ENCODE assay signal across 29 mouse cellular contexts in genomic region chr2:93112320-93112719, GRCm38 (mm10).
DNase-seq lines count a peak whose midpoint lies in the region; ATAC-seq and TF ChIP-seq lines count a peak whose summit lies in the region.
"Had no signal": no experiment of that assay in that cellular context is flagged by ENCODE, and none has a peak within 500 bp of the region (broad histone marks: within the 10 kb centered on the region; RNA-seq: fewer than 3 reads in every experiment).

No protein-coding gene starts in this region.

- H3K9me3 ChIP-seq in forebrain, embryonic 10.5 days = no peaks in the 10 kb centered on the region
- H3K9me3 ChIP-seq in forebrain, embryonic 13.5 days (replicated peaks) = no peaks in the 10 kb centered on the region
- no peaks in the 10 kb centered on the region for H3K9me3 ChIP-seq in liver, embryonic 11.5 days (ENCODE audit: control insufficient read depth, low read length)
- H3K9me3 ChIP-seq in intestine, postnatal 0 days (ENCODE audit: control insufficient read depth) = no peaks in the 10 kb centered on the region
- H3K9me3 ChIP-seq in stomach, embryonic 16.5 days (replicated peaks; ENCODE audit: control insufficient read depth, low read length) = no peaks in the 10 kb centered on the region
- H3K9me3 ChIP-seq: forebrain, embryonic 15.5 days; heart, embryonic 15.5 days; hindbrain, embryonic 15.5 days; megakaryocyte, embryonic 14.5 days; midbrain, embryonic 15.5 days; neural tube, embryonic 15.5 days had no signal

- peaks cover 6% of the 10 kb centered on the region; the same call in 1 of the 2 replicates for H3K27me3 ChIP-seq in forebrain, embryonic 10.5 days (ENCODE audit: poor library complexity, severe bottlenecking)
- H3K27me3 ChIP-seq in forebrain, embryonic 13.5 days = no peaks in the 10 kb centered on the region
- H3K27me3 ChIP-seq in liver, embryonic 11.5 days (replicated peaks; ENCODE audit: control insufficient read depth, insufficient read depth, low read length) = no peaks in the 10 kb centered on the region; the same call in none of the 2 replicates
- H3K27me3 ChIP-seq in intestine, postnatal 0 days (replicated peaks; ENCODE audit: control insufficient read depth, insufficient read depth, low read length) = no peaks in the 10 kb centered on the region
- no peaks in the 10 kb centered on the region; the same call in 1 of the 2 replicates for H3K27me3 ChIP-seq in stomach, embryonic 16.5 days (ENCODE audit: control insufficient read depth, insufficient read depth, low read length)
- H3K27me3 ChIP-seq: forebrain, embryonic 15.5 days; hindbrain, embryonic 15.5 days; midbrain, embryonic 15.5 days had no signal

- peaks cover 18% of the 10 kb centered on the region for H3K4me1 ChIP-seq in forebrain, embryonic 10.5 days
- H3K4me1 ChIP-seq in forebrain, embryonic 13.5 days = no peaks in the 10 kb centered on the region
- peaks cover 9% of the 10 kb centered on the region for H3K4me1 ChIP-seq in liver, embryonic 11.5 days (replicated peaks; ENCODE audit: control insufficient read depth, insufficient read depth, low read length)
- H3K4me1 ChIP-seq in intestine, postnatal 0 days (replicated peaks; ENCODE audit: control insufficient read depth, insufficient read depth, low read length) = no peaks in the 10 kb centered on the region
- no peaks in the 10 kb centered on the region for H3K4me1 ChIP-seq in stomach, embryonic 16.5 days (ENCODE audit: control insufficient read depth, insufficient read depth, low read length)
- H3K4me1 ChIP-seq: forebrain, embryonic 15.5 days; heart, embryonic 15.5 days; hindbrain, embryonic 15.5 days; megakaryocyte, embryonic 14.5 days; midbrain, embryonic 15.5 days; neural tube, embryonic 15.5 days had no signal

- no peak for ATAC-seq in forebrain, embryonic 13.5 days
- no peak for ATAC-seq in liver, embryonic 11.5 days (replicated peaks; ENCODE audit: low FRiP score)
- peak; percentile 87 for ATAC-seq in intestine, postnatal 0 days
- peak; percentile 46 for ATAC-seq in stomach, embryonic 16.5 days (ENCODE audit: insufficient read depth, low FRiP score)
- ATAC-seq: activated CD4-positive, CD25-positive, alpha-beta regulatory T cell, adult 4 months; forebrain, embryonic 15.5 days; inflammation-experienced regulatory T-cells, adult 6 months; midbrain, embryonic 15.5 days had no signal

- H3K4me2 ChIP-seq in forebrain, embryonic 13.5 days = no peak overlapping the region
- H3K4me2 ChIP-seq in liver, embryonic 11.5 days = 0 out of 2 replicates have a peak overlapping the region, but pooled peaks have one; percentile 10
- H3K4me2 ChIP-seq in intestine, postnatal 0 days (replicated peaks; ENCODE audit: low read depth) = no peak overlapping the region
- no peak overlapping the region for H3K4me2 ChIP-seq in stomach, embryonic 16.5 days (ENCODE audit: low read depth, low read length)
- H3K4me2 ChIP-seq: forebrain, embryonic 15.5 days; heart, embryonic 15.5 days; hindbrain, embryonic 15.5 days; midbrain, embryonic 15.5 days; neural tube, embryonic 15.5 days had no signal

- H3K4me3 ChIP-seq in forebrain, embryonic 10.5 days = no peak overlapping the region
- H3K4me3 ChIP-seq in forebrain, embryonic 13.5 days = no peak overlapping the region
- H3K4me3 ChIP-seq in liver, embryonic 11.5 days (ENCODE audit: low read depth, low read length) = no peak overlapping the region
- no peak overlapping the region for H3K4me3 ChIP-seq in intestine, postnatal 0 days (ENCODE audit: low read depth, low read length)
- no peak overlapping the region for H3K4me3 ChIP-seq in stomach, embryonic 16.5 days (replicated peaks; ENCODE audit: low read length)
- H3K4me3 ChIP-seq: forebrain, embryonic 15.5 days; heart, embryonic 15.5 days; hindbrain, embryonic 15.5 days; layer of hippocampus, adult 2 months; megakaryocyte, embryonic 14.5 days; midbrain, embryonic 15.5 days; neural tube, embryonic 15.5 days had no signal

- H3K36me3 ChIP-seq in forebrain, embryonic 10.5 days (replicated peaks) = no peaks in the 10 kb centered on the region
- no peaks in the 10 kb centered on the region for H3K36me3 ChIP-seq in forebrain, embryonic 13.5 days (ENCODE audit: poor library complexity, severe bottlenecking)
- no peaks in the 10 kb centered on the region for H3K36me3 ChIP-seq in liver, embryonic 11.5 days (ENCODE audit: control insufficient read depth, insufficient read depth, low read length)
- no peaks in the 10 kb centered on the region for H3K36me3 ChIP-seq in intestine, postnatal 0 days (ENCODE audit: control insufficient read depth, insufficient read depth)
- H3K36me3 ChIP-seq in stomach, embryonic 16.5 days (ENCODE audit: control insufficient read depth, insufficient read depth, low read length) = no peaks in the 10 kb centered on the region
- H3K36me3 ChIP-seq: forebrain, embryonic 15.5 days; heart, embryonic 15.5 days; hindbrain, embryonic 15.5 days; midbrain, embryonic 15.5 days; neural tube, embryonic 15.5 days had no signal

- H3K9ac ChIP-seq in forebrain, embryonic 13.5 days = no peak overlapping the region
- no peak overlapping the region for H3K9ac ChIP-seq in liver, embryonic 11.5 days (ENCODE audit: low read depth, low read length)
- no peak overlapping the region for H3K9ac ChIP-seq in intestine, postnatal 0 days (ENCODE audit: low read depth, low read length)
- no peak overlapping the region for H3K9ac ChIP-seq in stomach, embryonic 16.5 days (ENCODE audit: low read length)
- H3K9ac ChIP-seq: forebrain, embryonic 15.5 days; heart, embryonic 15.5 days; hindbrain, embryonic 15.5 days; midbrain, embryonic 15.5 days; neural tube, embryonic 15.5 days had no signal

- peak overlapping the region; percentile 12; the same call in 1 of the 2 replicates for H3K27ac ChIP-seq in forebrain, embryonic 10.5 days
- no peak overlapping the region for H3K27ac ChIP-seq in forebrain, embryonic 13.5 days
- no peak overlapping the region for H3K27ac ChIP-seq in liver, embryonic 11.5 days (ENCODE audit: low read depth, low read length)
- no peak overlapping the region for H3K27ac ChIP-seq in intestine, postnatal 0 days (ENCODE audit: low read depth, low read length)
- peak overlapping the region; percentile 65 for H3K27ac ChIP-seq in stomach, embryonic 16.5 days (ENCODE audit: low read length)
- H3K27ac ChIP-seq: forebrain, embryonic 15.5 days; heart, embryonic 15.5 days; hindbrain, embryonic 15.5 days; layer of hippocampus, adult 2 months; midbrain, embryonic 15.5 days; neural tube, embryonic 15.5 days had no signal

- no peak for TF ChIP-seq CTCF in intestine, postnatal 0 days (IDR thresholded peaks at IDR 0.05; ENCODE audit: low read depth)

- DNase-seq in forebrain, embryonic 10.5 days (ENCODE audit: extremely low spot score, low spot score) = no peak
- DNase-seq in liver, embryonic 11.5 days (ENCODE audit: low spot score) = no peak
- DNase-seq in liver = no peak
- DNase-seq in left cerebral cortex, postnatal 10 days (ENCODE audit: extremely low spot score in 1 of 2, low spot score in 2 of 2) = no peak
- DNase-seq in kidney, postnatal 14 days = no peak
- DNase-seq: adrenal gland, adult 2 months; adrenal gland, postnatal 36 days; cerebellum, adult 18-20 months; cerebellum, postnatal 14 days; gastrocnemius, postnatal 36 days; heart, adult 18-20 months; kidney, postnatal 36 days; left cerebral cortex, postnatal 4 days; retina, postnatal 1 day; right cerebral cortex, postnatal 25 days; spleen, adult 18-20 months; thymus, postnatal 14 days had no signal

- intact Hi-C loops in left cerebral cortex, postnatal 10 days (cut with DNase I) = no loop called here

- WGBS in forebrain, embryonic 10.5 days = 53% methylated on average over 7 of the region's 7 CpGs
- WGBS in forebrain, embryonic 13.5 days = 45% methylated on average over 7 of the region's 7 CpGs
- 7% methylated on average over 7 of the region's 7 CpGs for WGBS in liver, embryonic 11.5 days
- 11% methylated on average over 7 of the region's 7 CpGs for WGBS in intestine, postnatal 0 days
- 23% methylated on average over 7 of the region's 7 CpGs for WGBS in stomach, embryonic 16.5 days

Comparison
In these comparisons a context has a peak if more than half of its experiments do, and no peak if none do; other contexts are left out.
1. H3K27ac ChIP-seq: peak in forebrain, embryonic 10.5 days (single experiment) and stomach, embryonic 16.5 days (single experiment); none in forebrain, embryonic 13.5 days (single experiment), liver, embryonic 11.5 days (single experiment) and intestine, postnatal 0 days (single experiment).
2. ATAC-seq: peak in intestine, postnatal 0 days (single experiment) and stomach, embryonic 16.5 days (single experiment); none in forebrain, embryonic 13.5 days (single experiment) and liver, embryonic 11.5 days (single experiment).